8 mouse cellular contexts compared by ENCODE assay signal in genomic region chr5:105519976-105520300, GRCm38 (mm10). TPM values are rescaled to one million over a fixed set of nuclear protein-coding genes. Genes with fewer than 3 reads are reported as not detected.
DNase-seq lines count a peak whose midpoint lies in the region; ATAC-seq and TF ChIP-seq lines count a peak whose summit lies in the region.

No protein-coding gene starts in this region.

- H3K9me3 ChIP-seq in heart, embryonic 11.5 days (replicated peaks; ENCODE audit: control insufficient read depth, low read length), result no peaks in the 10 kb centered on the region
- no peaks in the 10 kb centered on the region for H3K9me3 ChIP-seq in CH12.LX (replicated peaks; ENCODE audit: low read length)
- H3K9me3 ChIP-seq in forebrain, embryonic 12.5 days, result no peaks in the 10 kb centered on the region
- no peaks in the 10 kb centered on the region for H3K9me3 ChIP-seq in liver, embryonic 12.5 days (replicated peaks)

- H3K36me3 ChIP-seq in heart, embryonic 11.5 days (ENCODE audit: control insufficient read depth, insufficient read depth, low read length), result peaks cover 4% of the 10 kb centered on the region; the same call in 1 of the 2 replicates
- H3K36me3 ChIP-seq in CH12.LX (replicated peaks in 1 of 2; ENCODE audit: control insufficient read depth in 1 of 2, insufficient read depth in 1 of 2, low read length in 1 of 2), result peaks cover 0 to 26% of the 10 kb centered on the region in 2 experiments
- no peaks in the 10 kb centered on the region for H3K36me3 ChIP-seq in forebrain, embryonic 12.5 days (replicated peaks)
- peaks cover 12% of the 10 kb centered on the region for H3K36me3 ChIP-seq in liver, embryonic 12.5 days

- DNase-seq in heart, adult 8-10 months (ENCODE audit: low spot score), result no peak
- no peak for DNase-seq in CH12.LX (ENCODE audit: extremely low read depth)
- DNase-seq in urinary bladder, adult 18-20 months (ENCODE audit: low spot score in 2 of 2), result no peak
- DNase-seq in cerebellum, adult 9-10 months, result no peak
- DNase-seq in thymus, postnatal 0 days (ENCODE audit: low spot score), result no peak

- H3K27me3 ChIP-seq in heart, embryonic 11.5 days (ENCODE audit: control insufficient read depth, insufficient read depth, low read length), result no peaks in the 10 kb centered on the region
- peaks cover 2% of the 10 kb centered on the region for H3K27me3 ChIP-seq in CH12.LX (replicated peaks)
- peaks cover 14% of the 10 kb centered on the region for H3K27me3 ChIP-seq in forebrain, embryonic 12.5 days
- H3K27me3 ChIP-seq in liver, embryonic 12.5 days (replicated peaks), result no peaks in the 10 kb centered on the region

- ATAC-seq in heart, embryonic 11.5 days (replicated peaks; ENCODE audit: insufficient number of reproducible peaks, low FRiP score, low TSS enrichment), result no peak
- ATAC-seq in forebrain, embryonic 12.5 days (ENCODE audit: low FRiP score), result 0 out of 2 replicates have a peak, but pooled peaks have one; percentile 0
- no peak for ATAC-seq in liver, embryonic 12.5 days

- TF ChIP-seq POLR2A in CH12.LX (IDR thresholded peaks at IDR 0.05; ENCODE audit: low read depth, low read length), result no peak

- H3K27ac ChIP-seq in heart, embryonic 11.5 days (ENCODE audit: low read depth, low read length), result peak overlapping the region; percentile 99
- no peak overlapping the region for H3K27ac ChIP-seq in CH12.LX (ENCODE audit: insufficient read depth, low read depth)
- H3K27ac ChIP-seq in forebrain, embryonic 12.5 days, result peak overlapping the region; percentile 84
- H3K27ac ChIP-seq in liver, embryonic 12.5 days, result peak overlapping the region; percentile 89

- H3K9ac ChIP-seq in heart, embryonic 11.5 days (ENCODE audit: low read depth, low read length), result peak overlapping the region; percentile 91
- H3K9ac ChIP-seq in CH12.LX (ENCODE audit: insufficient read depth, low read depth), result peak overlapping the region; percentile 85
- peak overlapping the region; percentile 80 for H3K9ac ChIP-seq in forebrain, embryonic 12.5 days
- H3K9ac ChIP-seq in liver, embryonic 12.5 days, result peak overlapping the region; percentile 97

- in situ Hi-C loops in CH12.LX (cut with MboI; ENCODE audit: low pct_ligation_motif_present, low pct_unique_long_range_greater_than_20kb, low sequenced_read_pairs), result loop anchor here (10.0 kb wide), 1 partner anchor 55 kb away; no protein-coding TSS in a partner anchor

- dilution Hi-C loops in CH12.LX (cut with MboI; ENCODE audit: extremely low pct_ligation_motif_present, extremely low pct_unique_long_range_greater_than_20kb, low sequenced_read_pairs), result no loop called here

- H3K4me1 ChIP-seq in heart, embryonic 11.5 days (ENCODE audit: control insufficient read depth, insufficient read depth, low read length), result peaks cover 51% of the 10 kb centered on the region
- peaks cover 8 to 53% of the 10 kb centered on the region in 2 experiments for H3K4me1 ChIP-seq in CH12.LX (ENCODE audit: control insufficient read depth in 1 of 2, insufficient read depth in 2 of 2)
- H3K4me1 ChIP-seq in forebrain, embryonic 12.5 days, result peaks cover 23% of the 10 kb centered on the region
- H3K4me1 ChIP-seq in liver, embryonic 12.5 days, result peaks cover 64% of the 10 kb centered on the region

- H3K4me3 ChIP-seq in heart, embryonic 11.5 days (ENCODE audit: low read depth, low read length), result peak overlapping the region; percentile 93
- peak overlapping the region; percentile 70 to 86 (median 85) for H3K4me3 ChIP-seq in CH12.LX (replicated peaks in 1 of 3; ENCODE audit: low read depth in 2 of 3, low read length in 2 of 3, poor library complexity in 1 of 3)
- peak overlapping the region; percentile 72 for H3K4me3 ChIP-seq in forebrain, embryonic 12.5 days (replicated peaks)
- H3K4me3 ChIP-seq in liver, embryonic 12.5 days, result peak overlapping the region; percentile 90

- no peak for TF ChIP-seq RAD21 in CH12.LX (IDR thresholded peaks at IDR 0.05; ENCODE audit: low read depth, low read length)

- no peaks in the 10 kb centered on the region; the same call in 1 of the 2 replicates for H3K79me2 ChIP-seq in CH12.LX (replicated peaks; ENCODE audit: control insufficient read depth, extremely low read depth, insufficient read depth, poor library complexity, severe bottlenecking)

- 0% methylated on average over 5 of the region's 5 CpGs for WGBS in heart, embryonic 11.5 days (ENCODE audit: insufficient replicate concordance)
- 0% methylated on average over 5 of the region's 5 CpGs for WGBS in forebrain, embryonic 12.5 days
- 4% methylated on average over 5 of the region's 5 CpGs for WGBS in liver, embryonic 12.5 days (ENCODE audit: insufficient replicate concordance)

- TF ChIP-seq CTCF in CH12.LX (conservative IDR thresholded peaks at IDR 0.05 in 1 of 2, IDR thresholded peaks at IDR 0.05 in 1 of 2; ENCODE audit: low read depth in 2 of 2, low read length in 2 of 2), result no peak

- no peak for TF ChIP-seq EP300 in CH12.LX (IDR thresholded peaks at IDR 0.05; ENCODE audit: low read length)

- H3K4me2 ChIP-seq in heart, embryonic 11.5 days, result peak overlapping the region; percentile 86
- peak overlapping the region; percentile 100 for H3K4me2 ChIP-seq in CH12.LX (ENCODE audit: insufficient read depth, low read depth, poor library complexity, severe bottlenecking)
- peak overlapping the region; percentile 85 for H3K4me2 ChIP-seq in forebrain, embryonic 12.5 days
- peak overlapping the region; percentile 95 for H3K4me2 ChIP-seq in liver, embryonic 12.5 days

TF ChIP-seq in CH12.LX, 34 proteins besides CTCF, POLR2A, EP300 and RAD21:
- TF ChIP-seq SIN3A (IDR thresholded peaks at IDR 0.05; ENCODE audit: low read length), result 0 out of 2 replicates have a peak, but pooled peaks have one; percentile 19
- TF ChIP-seq ZNF384 (IDR thresholded peaks at IDR 0.05; ENCODE audit: low read depth, low read length), result no peak
TF ChIP-seq in CH12.LX: peak in this region for 1.

RNA-seq across cellular contexts. Expression of gene Lrrc8c, which starts 0.8 kb away (rescaled TPM):
- 32.5 and 33.5 TPM in 2 replicates for polyA plus RNA-seq in heart, embryonic 11.5 days (2014; fragmentation: Nextera tagmentation; extraction: Ambion mirVana)
- 10 to 100 TPM; 15.3 to 24.9 (median 23.1) TPM for total RNA-seq in heart, adult 8-10 months (2022)
- 2.4 and 5.9 TPM in 2 replicates for total RNA-seq in CH12.LX (2012; rRNA removed)
- 2.4 and 3.3 TPM in 2 replicates for total RNA-seq in CH12.LX (2014; rRNA removed)
- polyA plus RNA-seq in CH12.LX (2012; ENCODE audit: insufficient read length, low read depth), result 7.3 and 10.3 TPM in 2 replicates
- 10.9 and 13.1 TPM in 2 replicates for polyA plus RNA-seq in forebrain, embryonic 12.5 days (2016; fragmentation: Nextera tagmentation; extraction: Ambion mirVana)
- 23.0 and 23.9 TPM in 2 replicates for polyA plus RNA-seq in liver, embryonic 12.5 days (2016; fragmentation: Nextera tagmentation; extraction: Ambion mirVana)
- 24.5 and 26.2 TPM in 2 replicates for polyA plus RNA-seq in thymus, postnatal 0 days (2015; fragmentation: Nextera tagmentation; extraction: Ambion mirVana)
